Mouse (Mus musculus): ENCODE data around the gene Timm10. TPM values are rescaled to one million over a fixed set of nuclear protein-coding genes. Genes with fewer than 3 reads are reported as not detected.

Timm10 gene
- 10 to 100 TPM; 18.6 to 21.9 TPM for total RNA-seq (2023)

GRCm38 (mm10) chr2:84826488-84827282 is at the start of gene Timm10:
Timm10 (plus strand) TSS chr2:84826997.

GRCm38 (mm10) chr2:84798493-84798921 is 28.3 kb upstream of the Timm10 start, which contains the start of gene Ube2l6:
Ube2l6 (plus strand) TSS chr2:84798828.

GRCm38 (mm10) chr2:84822552-84822951 is 4.2 kb upstream of the Timm10 start, which contains the start of gene Smtnl1:
Smtnl1 (minus strand) TSS chr2:84822652.

GRCm38 (mm10) chr2:84838593-84838949 is 11.8 kb downstream of the Timm10 start, which contains the start of gene Slc43a1:
Slc43a1 (plus strand) TSS chr2:84838850.

Other genes with a start within 250 kb of the Timm10 start
- 1 to 10 TPM; 3.5 to 4.8 TPM for gene Ctnnd1, start 176.2 kb upstream of the Timm10 start, total RNA-seq (2023)
- not detected for gene Btbd18, start 167.9 kb upstream of the Timm10 start, total RNA-seq (2023)
- 10 to 100 TPM; 41.3 to 53.3 TPM for gene Selenoh, start 156.2 kb upstream of the Timm10 start, total RNA-seq (2023)
- gene Gm28635, start 149.0 kb upstream of the Timm10 start, total RNA-seq (2023) = not detected
- gene Med19, start 148.6 kb upstream of the Timm10 start, total RNA-seq (2023) = 10 to 100 TPM; 19.3 to 19.8 TPM
- gene Tmx2, start 147.9 kb upstream of the Timm10 start, total RNA-seq (2023) = 10 to 100 TPM; 46.0 to 47.6 TPM
- gene Zdhhc5, start 111.8 kb upstream of the Timm10 start, total RNA-seq (2023) = 10 to 100 TPM; 58.9 to 60.5 TPM
- 10 to 100 TPM; 23.8 to 30.5 TPM for gene Clp1, start 99.6 kb upstream of the Timm10 start, total RNA-seq (2023)
- not detected for gene Ypel4, start 92.9 kb upstream of the Timm10 start, total RNA-seq (2023)
- gene Gm19426, start 83.3 kb upstream of the Timm10 start, total RNA-seq (2023) = not detected
- gene Serping1, start 51.6 kb upstream of the Timm10 start, total RNA-seq (2023) = under 1 TPM in 1 of 2 experiments, not detected in 1; 0.29 TPM
- gene Ube2l6, start 28.2 kb upstream of the Timm10 start, total RNA-seq (2023) = 10 to 100 TPM; 11.8 to 13.3 TPM
- gene Smtnl1, start 4.3 kb upstream of the Timm10 start, total RNA-seq (2023) = not detected
- gene Slc43a1, start 11.9 kb downstream of the Timm10 start, total RNA-seq (2023) = 1 to 10 TPM; 5.4 to 8.1 TPM
- under 1 TPM in 1 of 2 experiments, not detected in 1; 0.55 TPM for gene Rtn4rl2, start 59.7 kb downstream of the Timm10 start, total RNA-seq (2023)
- 1 to 10 TPM; 5.3 to 7.5 TPM for gene Slc43a3, start 109.6 kb downstream of the Timm10 start, total RNA-seq (2023)
- gene Prg2, start 153.5 kb downstream of the Timm10 start, total RNA-seq (2023) = 1 to 10 TPM in 1 of 2 experiments, not detected in 1; 1.4 TPM
- not detected for gene Prg3, start 161.2 kb downstream of the Timm10 start, total RNA-seq (2023)
- gene Ssrp1, start 210.2 kb downstream of the Timm10 start, total RNA-seq (2023) = 100 to 1,000 TPM; 164 to 186 TPM
- not detected for gene P2rx3, start 210.5 kb downstream of the Timm10 start, total RNA-seq (2023)
- gene Tnks1bp1, start 221.0 kb downstream of the Timm10 start, total RNA-seq (2023) = 10 to 100 TPM; 37.5 to 47.0 TPM

All from B cell, adult 67 days (primary cell).